Comparison of ENCODE assay signal across 7 mouse cellular contexts in genomic region chr10:75060217-75060842, GRCm38 (mm10). TPM values are rescaled to one million over a fixed set of nuclear protein-coding genes. Genes with fewer than 3 reads are reported as not detected.
DNase-seq lines count a peak whose midpoint lies in the region; ATAC-seq and TF ChIP-seq lines count a peak whose summit lies in the region.

TSS of gene Bcr (plus strand) at chr10:75060592.

- H3K4me3 ChIP-seq in limb, embryonic 15.5 days: peak within 1 kb of the TSS; percentile 88
- H3K4me3 ChIP-seq in midbrain, postnatal 0 days (ENCODE audit: low read depth, low read length): peak within 1 kb of the TSS; percentile 64

- peak within 1 kb of the TSS; percentile 63 for H3K9ac ChIP-seq in limb, embryonic 15.5 days
- peak within 1 kb of the TSS; percentile 73 for H3K9ac ChIP-seq in midbrain, postnatal 0 days (replicated peaks; ENCODE audit: low read length, poor library complexity, severe bottlenecking)

- ATAC-seq in limb, embryonic 15.5 days (ENCODE audit: insufficient number of reproducible peaks, low FRiP score, low TSS enrichment, low read depth): peak; percentile 74
- peak; percentile 82 for ATAC-seq in midbrain, postnatal 0 days (ENCODE audit: low FRiP score)

- TF ChIP-seq CTCF in midbrain, postnatal 0 days (IDR thresholded peaks at IDR 0.05): no peak

- peak; percentile 92 for DNase-seq in adrenal gland, adult 2 months
- peak; percentile 90 for DNase-seq in embryo, embryonic 10.5 days (ENCODE audit: low spot score)
- DNase-seq in heart, adult 11 months: peak; percentile 99
- DNase-seq in kidney, adult 18-20 months: peak; percentile 84
- peak; percentile 80 for DNase-seq in midbrain, postnatal 0 days (ENCODE audit: low spot score)
- peak; percentile 34 to 68 for DNase-seq in spleen, postnatal 10 days (ENCODE audit: low spot score in 2 of 2)

- peak within 1 kb of the TSS; percentile 87 for H3K4me2 ChIP-seq in limb, embryonic 15.5 days
- peak within 1 kb of the TSS; percentile 95 for H3K4me2 ChIP-seq in midbrain, postnatal 0 days (ENCODE audit: low read depth, low read length, poor library complexity, severe bottlenecking)

- under 1% methylated on average over 61 of the region's 73 CpGs for WGBS in limb, embryonic 15.5 days
- under 1% methylated on average over 39 of the region's 73 CpGs for WGBS in midbrain, postnatal 0 days

- no peaks in the 10 kb centered on the region for H3K27me3 ChIP-seq in limb, embryonic 15.5 days
- no peaks in the 10 kb centered on the region for H3K27me3 ChIP-seq in midbrain, postnatal 0 days (ENCODE audit: insufficient read depth, low read length)

- H3K9me3 ChIP-seq in limb, embryonic 15.5 days: no peaks in the 10 kb centered on the region
- no peaks in the 10 kb centered on the region for H3K9me3 ChIP-seq in midbrain, postnatal 0 days (ENCODE audit: low read length)

- H3K36me3 ChIP-seq in limb, embryonic 15.5 days: no peaks in the 10 kb centered on the region
- no peaks in the 10 kb centered on the region for H3K36me3 ChIP-seq in midbrain, postnatal 0 days (ENCODE audit: insufficient read depth, low read length)

- H3K27ac ChIP-seq in limb, embryonic 15.5 days: peak within 1 kb of the TSS; percentile 69
- H3K27ac ChIP-seq in midbrain, postnatal 0 days (ENCODE audit: low read depth, low read length): peak within 1 kb of the TSS; percentile 86

- H3K4me1 ChIP-seq in limb, embryonic 15.5 days: peaks cover 46% of the 10 kb centered on the region
- peaks cover 32% of the 10 kb centered on the region for H3K4me1 ChIP-seq in midbrain, postnatal 0 days (ENCODE audit: insufficient read depth, low read length)

RNA-seq across cellular contexts. Expression of gene Bcr, which starts in this region (rescaled TPM):
- total RNA-seq in adrenal gland, adult 2 months (2021): 10 to 100 TPM; 40.2 to 43.2 TPM
- polyA plus RNA-seq in adrenal gland, adult 2 months (2012; rRNA removed): 20.0 and 20.1 TPM in 2 replicates
- polyA plus RNA-seq in limb, embryonic 15.5 days (2015; fragmentation: Nextera tagmentation; extraction: Ambion mirVana): 7.5 and 7.6 TPM in 2 replicates
- 59.8 and 63.5 TPM in 2 replicates for total RNA-seq in midbrain, postnatal 0 days (2014; rRNA removed)
- polyA plus RNA-seq in midbrain, postnatal 0 days (2015; fragmentation: Nextera tagmentation; extraction: Ambion mirVana): 9.4 and 11.0 TPM in 2 replicates

Comparison
In these comparisons a context has a peak if more than half of its experiments do, and no peak if none do; other contexts are left out.
1. Peak in every context shown above with its lines: DNase-seq, ATAC-seq, H3K4me3 ChIP-seq and H3K27ac ChIP-seq.